Mouse (Mus musculus): Measurements from ENCODE around the gene Zbtb32. TPM values are rescaled to one million over a fixed set of nuclear protein-coding genes. Genes with fewer than 3 reads are reported as not detected.

Gene Zbtb32
- polyA plus RNA-seq, 1 experiment = 0.20 TPM

- H3K4me1 ChIP-seq (ENCODE audit: control insufficient read depth) = peaks cover 43% of the 10 kb centered on the region
- no peaks in the 10 kb centered on the region for H3K9me3 ChIP-seq (ENCODE audit: control insufficient read depth, low read length)
- peak overlapping the region; percentile 95 for H3K4me3 ChIP-seq (replicated peaks)
- peaks cover 58% of the 10 kb centered on the region for H3K36me3 ChIP-seq (ENCODE audit: control insufficient read depth)
- TF ChIP-seq GATA1 (IDR thresholded peaks at IDR 0.05; ENCODE audit: low read length) = no peak
- no peak for TF ChIP-seq TAL1 (IDR thresholded peaks at IDR 0.05; ENCODE audit: low read length)
- H3K27me3 ChIP-seq (ENCODE audit: control insufficient read depth) = no peaks in the 10 kb centered on the region
Observed at GRCm38 (mm10) chr7:30586455-30587020, 12.2 kb downstream of the Zbtb32 start.

DNA sequence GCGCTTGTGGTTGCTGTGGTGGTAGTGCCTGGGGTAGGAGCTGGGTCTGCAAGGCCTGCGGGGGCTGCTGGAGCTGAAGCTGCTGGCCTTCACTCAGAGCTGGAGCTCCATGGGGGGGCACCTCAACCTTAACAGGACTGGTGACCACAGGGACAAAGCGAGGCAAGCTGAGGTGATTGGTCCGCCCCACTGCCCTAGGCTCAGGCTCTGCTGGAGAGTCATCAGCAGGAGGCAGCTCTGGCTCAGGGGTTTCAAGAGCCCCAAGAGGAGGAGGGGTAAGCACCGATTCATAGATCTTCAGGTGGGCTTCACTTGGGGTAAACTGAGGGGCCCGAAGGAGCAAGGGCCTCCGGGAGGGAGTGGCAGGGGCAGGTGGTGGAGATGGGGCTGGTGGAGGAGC, 13.5 kb downstream of the Zbtb32 start:
- peaks cover 71% of the 10 kb centered on the region for H3K36me3 ChIP-seq (ENCODE audit: control insufficient read depth)

DNA sequence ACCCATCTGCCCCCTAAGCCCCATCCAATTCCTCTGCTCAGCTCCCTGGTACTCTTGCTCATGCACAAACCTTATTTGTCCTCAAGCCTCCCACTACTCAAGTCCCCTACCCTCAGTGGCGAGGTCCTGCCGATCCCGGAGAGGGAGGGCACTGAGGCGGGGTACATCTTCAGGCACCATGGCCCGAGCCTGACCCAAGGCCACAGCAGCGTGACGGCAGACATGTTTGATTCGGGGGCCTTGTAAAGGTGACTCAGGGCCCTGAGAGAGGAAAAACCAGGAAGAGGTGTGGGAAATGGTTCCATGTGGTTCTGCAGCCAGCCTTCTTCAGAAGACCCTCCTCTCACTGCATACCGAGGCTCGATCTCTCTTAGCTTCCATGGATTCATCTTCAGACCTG, 14.4 kb downstream of the Zbtb32 start:
- peaks cover 79% of the 10 kb centered on the region for H3K36me3 ChIP-seq (ENCODE audit: control insufficient read depth)
- H3K9me3 ChIP-seq (ENCODE audit: control insufficient read depth, low read length) = no peaks in the 10 kb centered on the region
- peaks cover 30% of the 10 kb centered on the region for H3K4me1 ChIP-seq (ENCODE audit: control insufficient read depth)
- no peaks in the 10 kb centered on the region for H3K27me3 ChIP-seq (ENCODE audit: control insufficient read depth)
- no peak overlapping the region for H3K4me3 ChIP-seq (replicated peaks)
- TF ChIP-seq TAL1 (IDR thresholded peaks at IDR 0.05; ENCODE audit: low read length) = no peak
- no peak for TF ChIP-seq GATA1 (IDR thresholded peaks at IDR 0.05; ENCODE audit: low read length)

More for the DNA sequence above, 13.5 kb downstream of the Zbtb32 start:
- peaks cover 39% of the 10 kb centered on the region for H3K4me1 ChIP-seq (ENCODE audit: control insufficient read depth)
- H3K4me3 ChIP-seq (replicated peaks) = no peak overlapping the region
- no peaks in the 10 kb centered on the region for H3K27me3 ChIP-seq (ENCODE audit: control insufficient read depth)
- no peaks in the 10 kb centered on the region for H3K9me3 ChIP-seq (ENCODE audit: control insufficient read depth, low read length)
- TF ChIP-seq TAL1 (IDR thresholded peaks at IDR 0.05; ENCODE audit: low read length) (no peak), GATA1 (IDR thresholded peaks at IDR 0.05; ENCODE audit: low read length) (no peak)

- Histone ChIP-seq H3K4me1 (ENCODE audit: control insufficient read depth) (peaks cover 11% of the 10 kb centered on the region), H3K36me3 (ENCODE audit: control insufficient read depth) (peaks cover 99% of the 10 kb centered on the region)
- TF ChIP-seq TAL1 (IDR thresholded peaks at IDR 0.05; ENCODE audit: low read length) (no peak), GATA1 (IDR thresholded peaks at IDR 0.05; ENCODE audit: low read length) (no peak)
Observed at GRCm38 (mm10) chr7:30581547-30581946, 17.2 kb downstream of the Zbtb32 start.

DNA sequence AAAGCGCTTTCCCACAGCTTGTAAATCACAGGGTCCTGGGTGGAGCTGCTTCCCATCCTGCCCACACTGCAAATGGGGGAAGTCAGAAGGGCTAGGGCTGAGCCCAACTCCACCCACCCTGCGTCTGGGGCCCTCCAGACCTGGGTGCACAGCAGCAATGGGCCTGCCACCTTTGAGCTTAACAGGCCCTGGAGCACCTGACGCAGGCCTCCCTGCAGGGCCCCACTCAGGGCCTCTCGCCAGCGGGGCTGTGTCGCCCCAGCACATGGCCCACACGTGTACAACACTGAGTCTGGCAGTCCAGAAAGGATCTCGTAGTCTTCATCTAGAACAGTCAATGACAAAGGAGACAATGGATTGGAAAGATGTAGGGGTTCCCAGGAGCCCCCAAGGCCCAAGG, 18.8 kb downstream of the Zbtb32 start:
- peaks cover 2% of the 10 kb centered on the region for H3K4me1 ChIP-seq (ENCODE audit: control insufficient read depth)
- H3K36me3 ChIP-seq (ENCODE audit: control insufficient read depth) = peaks cover 99% of the 10 kb centered on the region
- H3K27me3 ChIP-seq (ENCODE audit: control insufficient read depth) = no peaks in the 10 kb centered on the region
- no peak overlapping the region for H3K4me3 ChIP-seq (replicated peaks)
- TF ChIP-seq TAL1 (IDR thresholded peaks at IDR 0.05; ENCODE audit: low read length) = no peak
- H3K9me3 ChIP-seq (ENCODE audit: control insufficient read depth, low read length) = no peaks in the 10 kb centered on the region

More at GRCm38 (mm10) chr7:30581547-30581946, 17.2 kb downstream of the Zbtb32 start:
- H3K27me3 ChIP-seq (ENCODE audit: control insufficient read depth) = no peaks in the 10 kb centered on the region
- H3K9me3 ChIP-seq (ENCODE audit: control insufficient read depth, low read length) = no peaks in the 10 kb centered on the region
- H3K4me3 ChIP-seq (replicated peaks) = no peak overlapping the region

DNA sequence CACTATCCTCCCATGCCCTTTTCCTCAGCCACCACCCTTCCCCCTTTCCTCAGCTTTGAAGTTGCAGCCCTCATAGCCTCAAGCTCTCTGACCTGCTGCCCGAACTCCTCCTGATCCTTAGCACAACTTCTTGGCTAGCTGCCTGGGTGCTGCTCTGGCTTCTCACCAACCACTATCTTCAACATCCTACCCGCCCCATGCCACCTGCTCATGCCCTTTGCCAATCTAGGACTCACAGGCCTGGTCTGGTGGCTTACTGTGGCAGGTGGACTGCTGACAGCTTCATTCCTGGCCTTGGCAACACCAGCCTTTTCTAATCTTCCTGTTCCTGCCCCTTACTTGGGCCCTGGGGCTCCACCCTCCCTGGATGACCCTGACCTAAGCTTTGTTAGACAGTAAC, 25.7 kb downstream of the Zbtb32 start:
- H3K4me3 ChIP-seq (replicated peaks) = no peak overlapping the region
- H3K4me1 ChIP-seq (ENCODE audit: control insufficient read depth) = peaks cover 19% of the 10 kb centered on the region
- no peaks in the 10 kb centered on the region for H3K9me3 ChIP-seq (ENCODE audit: control insufficient read depth, low read length)
- no peak for TF ChIP-seq TAL1 (IDR thresholded peaks at IDR 0.05; ENCODE audit: low read length)
- TF ChIP-seq GATA1 (IDR thresholded peaks at IDR 0.05; ENCODE audit: low read length) = no peak
- H3K27me3 ChIP-seq (ENCODE audit: control insufficient read depth) = no peaks in the 10 kb centered on the region
- H3K36me3 ChIP-seq (ENCODE audit: control insufficient read depth) = peaks cover 100% of the 10 kb centered on the region

- no peak for TF ChIP-seq GATA1 (IDR thresholded peaks at IDR 0.05; ENCODE audit: low read length)
- TF ChIP-seq TAL1 (IDR thresholded peaks at IDR 0.05; ENCODE audit: low read length) = no peak
- H3K27me3 ChIP-seq (ENCODE audit: control insufficient read depth) = no peaks in the 10 kb centered on the region
- H3K4me1 ChIP-seq (ENCODE audit: control insufficient read depth) = peaks cover 19% of the 10 kb centered on the region
- no peaks in the 10 kb centered on the region for H3K9me3 ChIP-seq (ENCODE audit: control insufficient read depth, low read length)
- H3K36me3 ChIP-seq (ENCODE audit: control insufficient read depth) = peaks cover 99% of the 10 kb centered on the region
- no peak overlapping the region for H3K4me3 ChIP-seq (replicated peaks)
Observed at GRCm38 (mm10) chr7:30572389-30572788, 26.3 kb downstream of the Zbtb32 start.

DNA sequence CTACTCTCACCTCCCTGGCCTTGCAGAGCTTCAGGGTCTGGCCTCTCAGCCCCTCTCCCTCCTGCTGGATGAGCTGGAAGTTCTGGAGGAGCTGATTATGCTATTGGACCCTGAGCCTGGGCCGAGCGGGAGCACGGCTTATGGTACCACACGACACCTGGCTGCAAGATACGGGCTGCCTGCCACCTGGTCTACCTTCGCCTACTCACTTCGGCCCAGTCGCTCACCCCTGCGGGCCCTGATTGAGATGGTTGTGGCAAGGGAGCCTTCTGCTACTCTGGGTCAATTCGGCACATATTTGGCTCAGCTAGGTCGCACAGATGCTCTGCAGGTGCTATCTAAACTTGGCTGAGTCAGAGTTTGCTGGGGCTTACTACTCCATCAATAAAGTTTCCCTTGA, 31.2 kb downstream of the Zbtb32 start:
- Histone ChIP-seq H3K4me3 (replicated peaks) (no peak overlapping the region), H3K27me3 (ENCODE audit: control insufficient read depth) (no peaks in the 10 kb centered on the region), H3K4me1 (ENCODE audit: control insufficient read depth) (peaks cover 29% of the 10 kb centered on the region), H3K36me3 (ENCODE audit: control insufficient read depth) (peaks cover 83% of the 10 kb centered on the region), H3K9me3 (ENCODE audit: control insufficient read depth, low read length) (no peaks in the 10 kb centered on the region)
- TF ChIP-seq GATA1 (IDR thresholded peaks at IDR 0.05; ENCODE audit: low read length) = no peak
- no peak for TF ChIP-seq TAL1 (IDR thresholded peaks at IDR 0.05; ENCODE audit: low read length)

DNA sequence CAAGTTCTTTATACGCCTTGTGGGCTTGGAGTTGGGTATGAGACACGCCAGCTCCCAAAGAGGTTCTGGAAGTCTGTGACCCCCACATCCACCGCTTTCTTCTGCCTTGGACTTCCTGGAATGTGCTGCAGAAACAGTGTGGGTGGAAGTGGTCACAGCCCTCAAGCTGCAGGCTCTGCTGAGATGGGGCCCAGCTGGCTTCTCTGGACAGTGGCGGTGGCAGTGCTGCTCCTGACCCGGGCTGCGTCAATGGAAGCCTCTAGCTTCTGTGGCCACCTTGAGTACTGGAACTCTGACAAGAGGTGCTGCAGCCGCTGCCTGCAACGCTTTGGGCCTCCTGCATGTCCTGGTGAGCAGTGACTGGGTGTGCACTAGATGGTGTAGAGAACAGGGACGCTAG, 32.7 kb downstream of the Zbtb32 start:
- Histone ChIP-seq H3K27me3 (ENCODE audit: control insufficient read depth) (no peaks in the 10 kb centered on the region), H3K4me3 (replicated peaks) (no peak overlapping the region), H3K9me3 (ENCODE audit: control insufficient read depth, low read length) (no peaks in the 10 kb centered on the region), H3K36me3 (ENCODE audit: control insufficient read depth) (peaks cover 73% of the 10 kb centered on the region), H3K4me1 (ENCODE audit: control insufficient read depth) (peaks cover 33% of the 10 kb centered on the region)
- TF ChIP-seq GATA1 (IDR thresholded peaks at IDR 0.05; ENCODE audit: low read length) = no peak
- TF ChIP-seq TAL1 (IDR thresholded peaks at IDR 0.05; ENCODE audit: low read length) = no peak
